In the genomic region with DNA sequence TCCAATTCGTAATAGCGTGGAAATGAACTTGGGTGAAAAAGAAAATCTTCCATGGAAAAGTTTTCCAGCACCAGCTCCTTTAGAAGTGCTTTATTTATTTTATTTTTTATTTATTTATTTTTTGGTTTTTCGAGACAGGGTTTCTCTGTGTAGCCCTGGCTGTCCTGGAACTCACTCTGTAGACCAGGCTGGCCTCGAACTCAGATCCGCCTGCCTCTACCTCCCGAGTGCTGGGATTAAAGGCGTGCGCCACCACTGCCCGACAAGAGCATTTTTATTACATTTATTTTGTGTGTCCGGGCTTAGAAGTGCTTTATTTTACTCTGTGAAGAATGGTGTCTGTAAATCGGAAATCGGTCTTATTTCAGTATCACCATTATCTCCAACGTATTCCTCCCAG, we compare ENCODE assay signal across 8 mouse cellular contexts. TPM values are rescaled to one million over a fixed set of nuclear protein-coding genes. Genes with fewer than 3 reads are reported as not detected.
DNase-seq lines count a peak whose midpoint lies in the region; ATAC-seq and TF ChIP-seq lines count a peak whose summit lies in the region.
"Not testable (repeated sequence)": the region's sequence is repeated elsewhere in the genome, so short reads cannot be mapped to it uniquely, and the experiment has no call there.

No protein-coding gene starts in this region.

- DNase-seq in cerebellum, postnatal 25 days = peak; percentile 40 to 46
- DNase-seq in gastrocnemius, postnatal 10 days = peak; percentile 8
- DNase-seq in layer of hippocampus, adult 11-12 months (ENCODE audit: low spot score) = peak; percentile 32
- not testable (repeated sequence) for DNase-seq in liver, embryonic 13.5 days; spleen, adult 2 months (ENCODE audit: low read depth in 1 of 2, low spot score in 2 of 2)

- TF ChIP-seq CTCF in ES-Bruce4 (IDR thresholded peaks at IDR 0.05; ENCODE audit: low read depth, low read length); spleen, adult 2 months (IDR thresholded peaks at IDR 0.05; ENCODE audit: extremely low read depth, insufficient read depth, insufficient read length, insufficient replicate concordance): not testable (repeated sequence)

- H3K9me3 ChIP-seq in ES-Bruce4 (replicated peaks; ENCODE audit: control insufficient read depth, insufficient read depth, low read length, poor library complexity, severe bottlenecking); hindbrain, embryonic 15.5 days; liver, embryonic 13.5 days (replicated peaks); midbrain, embryonic 15.5 days: not testable (repeated sequence)

- peak overlapping the region; percentile 78 for H3K4me2 ChIP-seq in hindbrain, embryonic 15.5 days
- peak overlapping the region; percentile 82 for H3K4me2 ChIP-seq in liver, embryonic 13.5 days
- peak overlapping the region; percentile 68 for H3K4me2 ChIP-seq in midbrain, embryonic 15.5 days

- not testable (repeated sequence) for H3K27me3 ChIP-seq in ES-Bruce4 (ENCODE audit: control insufficient read depth, insufficient read depth, low read length, poor library complexity, severe bottlenecking); hindbrain, embryonic 15.5 days; liver, embryonic 13.5 days; midbrain, embryonic 15.5 days (replicated peaks); spleen, adult 2 months (ENCODE audit: control insufficient read depth, insufficient read depth, low read length)

- not testable (repeated sequence) for H3K4me1 ChIP-seq in ES-Bruce4 (ENCODE audit: control insufficient read depth, insufficient read depth, low read length); spleen, adult 2 months (ENCODE audit: control insufficient read depth, insufficient read depth, insufficient read length)
- H3K4me1 ChIP-seq in hindbrain, embryonic 15.5 days (replicated peaks) = peaks cover 29% of the 10 kb centered on the region
- H3K4me1 ChIP-seq in liver, embryonic 13.5 days (replicated peaks) = peaks cover 45% of the 10 kb centered on the region
- peaks cover 26% of the 10 kb centered on the region for H3K4me1 ChIP-seq in midbrain, embryonic 15.5 days

- peak; percentile 21; the same call in 1 of the 2 replicates for ATAC-seq in hindbrain, embryonic 15.5 days (ENCODE audit: low FRiP score, low read depth)
- not testable (repeated sequence) for ATAC-seq in liver, embryonic 13.5 days (ENCODE audit: low read depth)
- ATAC-seq in midbrain, embryonic 15.5 days (replicated peaks) = peak; percentile 51

- not testable (repeated sequence) for TF ChIP-seq POLR2A in ES-Bruce4 (IDR thresholded peaks at IDR 0.05; ENCODE audit: insufficient read depth, low read length); spleen, adult 2 months (IDR thresholded peaks at IDR 0.05; ENCODE audit: low read depth, low read length)

- WGBS in hindbrain, embryonic 15.5 days = 18% methylated on average over 13 of the region's 13 CpGs
- WGBS in liver, embryonic 13.5 days (ENCODE audit: insufficient replicate concordance) = 12% methylated on average over 13 of the region's 13 CpGs
- 23% methylated on average over 13 of the region's 13 CpGs for WGBS in midbrain, embryonic 15.5 days
- 11% methylated on average over 13 of the region's 13 CpGs for WGBS in spleen, adult 2 months

- H3K36me3 ChIP-seq in ES-Bruce4 (ENCODE audit: control insufficient read depth, insufficient read depth, low read length, poor library complexity, severe bottlenecking); hindbrain, embryonic 15.5 days; liver, embryonic 13.5 days; midbrain, embryonic 15.5 days (replicated peaks); spleen, adult 2 months (ENCODE audit: control insufficient read depth, insufficient read depth, low read length): not testable (repeated sequence)

- H3K27ac ChIP-seq in ES-Bruce4 (ENCODE audit: insufficient read depth, low read length) = not testable (repeated sequence)
- peak overlapping the region; percentile 98 for H3K27ac ChIP-seq in hindbrain, embryonic 15.5 days (replicated peaks)
- peak overlapping the region; percentile 98 for H3K27ac ChIP-seq in liver, embryonic 13.5 days
- H3K27ac ChIP-seq in midbrain, embryonic 15.5 days = peak overlapping the region; percentile 96
- peak overlapping the region; percentile 94 for H3K27ac ChIP-seq in spleen, adult 2 months (ENCODE audit: insufficient read depth, low read length)

- peak overlapping the region; percentile 98 for H3K9ac ChIP-seq in ES-Bruce4 (ENCODE audit: low read depth, poor library complexity, severe bottlenecking)
- peak overlapping the region; percentile 96 for H3K9ac ChIP-seq in hindbrain, embryonic 15.5 days
- peak overlapping the region; percentile 95 for H3K9ac ChIP-seq in liver, embryonic 13.5 days
- peak overlapping the region; percentile 86 for H3K9ac ChIP-seq in midbrain, embryonic 15.5 days

- TF ChIP-seq EP300 in ES-Bruce4 (IDR thresholded peaks at IDR 0.05; ENCODE audit: insufficient read depth, low read depth, low read length) = not testable (repeated sequence)

- H3K4me3 ChIP-seq in ES-Bruce4 (ENCODE audit: low read depth, low read length) = peak overlapping the region; percentile 67
- peak overlapping the region; percentile 100 for H3K4me3 ChIP-seq in hindbrain, embryonic 15.5 days
- H3K4me3 ChIP-seq in liver, embryonic 13.5 days (replicated peaks) = peak overlapping the region; percentile 93
- H3K4me3 ChIP-seq in midbrain, embryonic 15.5 days = peak overlapping the region; percentile 98
- peak overlapping the region; percentile 92 for H3K4me3 ChIP-seq in spleen, adult 2 months (ENCODE audit: extremely low read depth, insufficient read depth, insufficient read length)

RNA-seq across cellular contexts. Expression of a gene that starts 0.4 kb away (rescaled TPM):
- 135 and 141 TPM in 2 replicates for polyA plus RNA-seq in ES-Bruce4 (2011; ENCODE audit: insufficient read depth, insufficient read length, low read depth, missing spikeins)
- 10 to 100 TPM; 26.9 to 45.8 TPM for total RNA-seq in gastrocnemius, postnatal 10 days (2021)
- 56.8 and 60.6 TPM in 2 replicates for polyA plus RNA-seq in hindbrain, embryonic 15.5 days (2015; fragmentation: Nextera tagmentation; extraction: Ambion mirVana)
- 41.7 and 52.2 TPM in 2 replicates for polyA plus RNA-seq in liver, embryonic 13.5 days (2015; fragmentation: Nextera tagmentation; extraction: Ambion mirVana)
- polyA plus RNA-seq in midbrain, embryonic 15.5 days (2015; fragmentation: Nextera tagmentation; extraction: Ambion mirVana) = 63.3 and 69.4 TPM in 2 replicates
- polyA plus RNA-seq in spleen, adult 2 months (2012; rRNA removed) = 6.8 and 9.1 TPM in 2 replicates

RNA-seq across cellular contexts. Expression of a gene that starts 49.4 kb away (rescaled TPM):
- not detected in 2 replicates for polyA plus RNA-seq in ES-Bruce4 (2011; ENCODE audit: insufficient read depth, insufficient read length, low read depth, missing spikeins)
- total RNA-seq in gastrocnemius, postnatal 10 days (2021) = under 1 TPM in 1 of 2 experiments, not detected in 1; 0.23 TPM
- polyA plus RNA-seq in hindbrain, embryonic 15.5 days (2015; fragmentation: Nextera tagmentation; extraction: Ambion mirVana) = 0.82 and 0.98 TPM in 2 replicates
- 0.35 and 0.44 TPM in 2 replicates for polyA plus RNA-seq in liver, embryonic 13.5 days (2015; fragmentation: Nextera tagmentation; extraction: Ambion mirVana)
- polyA plus RNA-seq in midbrain, embryonic 15.5 days (2015; fragmentation: Nextera tagmentation; extraction: Ambion mirVana) = 1.1 and 1.2 TPM in 2 replicates
- polyA plus RNA-seq in spleen, adult 2 months (2012; rRNA removed) = not detected in 2 replicates

RNA-seq across cellular contexts. Expression of a gene that starts 49.5 kb away (rescaled TPM):
- not detected in 2 replicates for polyA plus RNA-seq in ES-Bruce4 (2011; ENCODE audit: insufficient read depth, insufficient read length, low read depth, missing spikeins)
- total RNA-seq in gastrocnemius, postnatal 10 days (2021) = not detected
- polyA plus RNA-seq in hindbrain, embryonic 15.5 days (2015; fragmentation: Nextera tagmentation; extraction: Ambion mirVana) = not detected in 2 replicates
- polyA plus RNA-seq in liver, embryonic 13.5 days (2015; fragmentation: Nextera tagmentation; extraction: Ambion mirVana) = not detected in 2 replicates
- polyA plus RNA-seq in midbrain, embryonic 15.5 days (2015; fragmentation: Nextera tagmentation; extraction: Ambion mirVana) = not detected in 2 replicates
- not detected in 2 replicates for polyA plus RNA-seq in spleen, adult 2 months (2012; rRNA removed)
